Mouse (Mus musculus) forebrain, embryonic 15.5 days (tissue): ENCODE measurements around the gene Uhrf2. TPM values are rescaled to one million over a fixed set of nuclear protein-coding genes. Genes with fewer than 3 reads are reported as not detected.

Source experiments
- ATAC-seq: fragments of 200-750 bp; cut with Nextera tagmentation; replicated peaks from 2 replicates; pipeline ENCODE4 v1.8.0; 2017; ENCODE audit warnings: mild to moderate bottlenecking, moderate TSS enrichment, moderate library complexity
- H3K27ac ChIP-seq: fragments of 300-500 bp; sonication (generic); replicated peaks from 2 replicates; pipeline ENCODE4 v1.5.1; 2015; ENCODE audit warnings: mild to moderate bottlenecking, inconsistent platforms
- H3K27me3 ChIP-seq: fragments of 300-500 bp; sonication (generic); 2 replicates; pipeline ENCODE4 v1.6.1; 2015; ENCODE audit warnings: inconsistent platforms
- H3K36me3 ChIP-seq: fragments of 300-500 bp; sonication (generic); 2 replicates; pipeline ENCODE4 v1.6.1; 2015; ENCODE audit warnings: mild to moderate bottlenecking, inconsistent platforms
- H3K4me1 ChIP-seq: fragments of 300-500 bp; sonication (generic); 2 replicates; pipeline ENCODE4 v1.6.1; 2015; ENCODE audit warnings: inconsistent platforms
- H3K4me2 ChIP-seq: fragments of 300-500 bp; sonication (generic); replicated peaks from 2 replicates; pipeline ENCODE4 v1.6.1; 2015; ENCODE audit warnings: mild to moderate bottlenecking, inconsistent platforms
- H3K4me3 ChIP-seq: fragments of 300-500 bp; sonication (generic); 2 replicates; pipeline ENCODE4 v1.5.1; 2015; ENCODE audit warnings: mild to moderate bottlenecking, inconsistent platforms
- H3K9ac ChIP-seq: fragments of 300-500 bp; sonication (generic); replicated peaks from 2 replicates; pipeline ENCODE4 v1.6.1; 2015; ENCODE audit warnings: mild to moderate bottlenecking, inconsistent platforms
- H3K9me3 ChIP-seq: fragments of 300-500 bp; sonication (generic); 2 replicates; pipeline ENCODE4 v1.6.1; 2016; ENCODE audit warnings: inconsistent platforms
- WGBS: fragments of 180-500 bp; shearing (Covaris S2); methylation state at CpG from one replicate; pipeline ENCODE4 v1.1.7; 2015; ENCODE audit warnings: mixed read lengths; 5-methylcytosine and 5-hydroxymethylcytosine counted together
- polyA plus RNA-seq: library from polyadenylated mRNA; unstranded; fragments of >200 nt; fragmentation: Nextera tagmentation; extraction: Ambion mirVana; gene quantifications from 2 replicates; pipeline ENCODE4 v1.2.1, GENCODE M21; 2015

The Uhrf2 gene
- polyA plus RNA-seq, 1 experiment from 2014 or later, result 69.1 TPM

- 28% methylated on average over 11 of the region's 11 CpGs for WGBS
- ATAC-seq, result no peak
- peak overlapping the region; percentile 93 for H3K27ac ChIP-seq
- peaks cover 33% of the 10 kb centered on the region for H3K4me1 ChIP-seq
- H3K9ac ChIP-seq, result no peak overlapping the region
- peak overlapping the region; percentile 64 for H3K4me2 ChIP-seq
- no peaks in the 10 kb centered on the region for H3K27me3 ChIP-seq
- H3K9me3 ChIP-seq, result no peaks in the 10 kb centered on the region
- no peaks in the 10 kb centered on the region for H3K36me3 ChIP-seq
- peak overlapping the region; percentile 79 for H3K4me3 ChIP-seq
Measured at GRCm38 (mm10) chr19:30029002-30029710, 1.2 kb upstream of the Uhrf2 start.

GRCm38 (mm10) chr19:30030636-30031467 lies 539 bp downstream of the Uhrf2 start:
- peak overlapping the region; percentile 93 for H3K27ac ChIP-seq
- no peaks in the 10 kb centered on the region for H3K27me3 ChIP-seq
- H3K9me3 ChIP-seq, result no peaks in the 10 kb centered on the region
- under 1% methylated on average over 79 of the region's 92 CpGs for WGBS
- H3K4me1 ChIP-seq, result peaks cover 43% of the 10 kb centered on the region
- H3K9ac ChIP-seq, result peak overlapping the region; percentile 96
- peak overlapping the region; percentile 79 for H3K4me3 ChIP-seq
- peak overlapping the region; percentile 64 for H3K4me2 ChIP-seq
- ATAC-seq, result no peak; the same call in none of the 2 replicates
- H3K36me3 ChIP-seq, result no peaks in the 10 kb centered on the region

GRCm38 (mm10) chr19:30031468-30031931 lies 1.2 kb downstream of the Uhrf2 start:
- peaks cover 47% of the 10 kb centered on the region for H3K4me1 ChIP-seq
- WGBS, result 0% methylated on average over 7 of the region's 7 CpGs

GRCm38 (mm10) chr19:30032206-30032605 lies 1.9 kb downstream of the Uhrf2 start:
- Histone ChIP-seq H3K4me3 (peak overlapping the region; percentile 79), H3K27me3 (no peaks in the 10 kb centered on the region), H3K9me3 (no peaks in the 10 kb centered on the region), H3K4me2 (peak overlapping the region; percentile 64), H3K27ac (no peak overlapping the region), H3K4me1 (peaks cover 50% of the 10 kb centered on the region), H3K9ac (peak overlapping the region; percentile 96; the same call in 1 of the 2 replicates), H3K36me3 (no peaks in the 10 kb centered on the region)
- 62% methylated on average over 3 of the region's 3 CpGs for WGBS
- ATAC-seq, result no peak

More at GRCm38 (mm10) chr19:30031468-30031931, 1.2 kb downstream of the Uhrf2 start:
- Histone ChIP-seq H3K27me3 (no peaks in the 10 kb centered on the region), H3K9ac (peak overlapping the region; percentile 96), H3K9me3 (no peaks in the 10 kb centered on the region), H3K27ac (peak overlapping the region; percentile 93), H3K4me2 (peak overlapping the region; percentile 64), H3K4me3 (peak overlapping the region; percentile 79), H3K36me3 (no peaks in the 10 kb centered on the region)
- ATAC-seq, result no peak

- Histone ChIP-seq H3K27ac (no peak overlapping the region), H3K9me3 (no peaks in the 10 kb centered on the region), H3K4me1 (peaks cover 41% of the 10 kb centered on the region), H3K27me3 (no peaks in the 10 kb centered on the region), H3K36me3 (no peaks in the 10 kb centered on the region), H3K9ac (no peak overlapping the region), H3K4me3 (no peak overlapping the region), H3K4me2 (no peak overlapping the region)
- no peak for ATAC-seq
- WGBS, result 65% methylated on average over 3 of the region's 3 CpGs
Measured at GRCm38 (mm10) chr19:30035361-30035760, 5.0 kb downstream of the Uhrf2 start.

- no peaks in the 10 kb centered on the region for H3K9me3 ChIP-seq
- ATAC-seq, result no peak
- H3K36me3 ChIP-seq, result peaks cover 22% of the 10 kb centered on the region
- H3K4me1 ChIP-seq, result no peaks in the 10 kb centered on the region
- no peaks in the 10 kb centered on the region for H3K27me3 ChIP-seq
- 99% methylated on average over 2 of the region's 2 CpGs for WGBS
- no peak overlapping the region for H3K4me3 ChIP-seq
- H3K4me2 ChIP-seq, result no peak overlapping the region
- no peak overlapping the region for H3K9ac ChIP-seq
- no peak overlapping the region for H3K27ac ChIP-seq
Measured at GRCm38 (mm10) chr19:30043691-30044090, 13.4 kb downstream of the Uhrf2 start.

- H3K36me3 ChIP-seq, result peaks cover 22% of the 10 kb centered on the region
- H3K27me3 ChIP-seq, result no peaks in the 10 kb centered on the region
- H3K9me3 ChIP-seq, result no peaks in the 10 kb centered on the region
- no peak for ATAC-seq
- H3K4me1 ChIP-seq, result no peaks in the 10 kb centered on the region
- WGBS, result 96% methylated on average over 1 of the region's 1 CpGs
- H3K4me3 ChIP-seq, result no peak overlapping the region
- no peak overlapping the region for H3K4me2 ChIP-seq
- no peak overlapping the region for H3K27ac ChIP-seq
- H3K9ac ChIP-seq, result no peak overlapping the region
Measured at GRCm38 (mm10) chr19:30044630-30045029, 14.3 kb downstream of the Uhrf2 start.

GRCm38 (mm10) chr19:30045857-30046256 lies 15.5 kb downstream of the Uhrf2 start:
- Histone ChIP-seq H3K4me2 (no peak overlapping the region), H3K9me3 (no peaks in the 10 kb centered on the region), H3K4me3 (no peak overlapping the region), H3K4me1 (0 out of 2 replicates have a peak, but pooled peaks cover 3% of the 10 kb centered on the region), H3K27me3 (no peaks in the 10 kb centered on the region), H3K27ac (no peak overlapping the region), H3K36me3 (peaks cover 22% of the 10 kb centered on the region), H3K9ac (no peak overlapping the region)
- 61% methylated on average over 1 of the region's 1 CpGs for WGBS
- no peak for ATAC-seq

GRCm38 (mm10) chr19:30050584-30050983 lies 20.3 kb downstream of the Uhrf2 start:
- no peaks in the 10 kb centered on the region for H3K9me3 ChIP-seq
- WGBS, result 82% methylated on average over 2 of the region's 2 CpGs
- H3K36me3 ChIP-seq, result 0 out of 2 replicates have a peak, but pooled peaks cover 6% of the 10 kb centered on the region
- H3K4me3 ChIP-seq, result no peak overlapping the region
- H3K9ac ChIP-seq, result no peak overlapping the region
- no peak for ATAC-seq
- no peaks in the 10 kb centered on the region for H3K27me3 ChIP-seq
- no peak overlapping the region for H3K4me2 ChIP-seq
- H3K27ac ChIP-seq, result no peak overlapping the region
- H3K4me1 ChIP-seq, result 0 out of 2 replicates have a peak, but pooled peaks cover 3% of the 10 kb centered on the region

GRCm38 (mm10) chr19:30051479-30051878 lies 21.2 kb downstream of the Uhrf2 start:
- H3K4me3 ChIP-seq, result no peak overlapping the region
- H3K9me3 ChIP-seq, result no peaks in the 10 kb centered on the region
- H3K4me1 ChIP-seq, result 0 out of 2 replicates have a peak, but pooled peaks cover 3% of the 10 kb centered on the region
- H3K27me3 ChIP-seq, result no peaks in the 10 kb centered on the region
- H3K36me3 ChIP-seq, result peaks cover 10% of the 10 kb centered on the region; the same call in 1 of the 2 replicates
- H3K9ac ChIP-seq, result no peak overlapping the region
- WGBS, result 92% methylated on average over 3 of the region's 3 CpGs
- H3K4me2 ChIP-seq, result no peak overlapping the region
- H3K27ac ChIP-seq, result no peak overlapping the region
- ATAC-seq, result no peak

- Histone ChIP-seq H3K9ac (no peak overlapping the region), H3K4me1 (0 out of 2 replicates have a peak, but pooled peaks cover 3% of the 10 kb centered on the region), H3K9me3 (no peaks in the 10 kb centered on the region), H3K4me3 (no peak overlapping the region), H3K4me2 (no peak overlapping the region), H3K36me3 (peaks cover 4% of the 10 kb centered on the region; the same call in 1 of the 2 replicates), H3K27ac (no peak overlapping the region), H3K27me3 (no peaks in the 10 kb centered on the region)
- ATAC-seq, result no peak
- WGBS, result 98% methylated on average over 2 of the region's 2 CpGs
Measured at GRCm38 (mm10) chr19:30054218-30054617, 23.9 kb downstream of the Uhrf2 start.

- WGBS, result 60% methylated on average over 4 of the region's 4 CpGs
- Histone ChIP-seq H3K9me3 (no peaks in the 10 kb centered on the region), H3K4me3 (no peak overlapping the region), H3K27ac (no peak overlapping the region), H3K9ac (no peak overlapping the region), H3K27me3 (no peaks in the 10 kb centered on the region), H3K4me2 (no peak overlapping the region), H3K36me3 (no peaks in the 10 kb centered on the region), H3K4me1 (peaks cover 6% of the 10 kb centered on the region)
- ATAC-seq, result 0 out of 2 replicates have a peak, but pooled peaks have one; percentile 23
Measured at GRCm38 (mm10) chr19:30065797-30066196, 35.5 kb downstream of the Uhrf2 start.
